Mouse (Mus musculus): ENCODE results near the gene Dnaja4.

GRCm38 (mm10) chr9:54751684-54752083, 53.0 kb downstream of the Dnaja4 start:
- TF ChIP-seq POLR2A (IDR thresholded peaks at IDR 0.05; ENCODE audit: extremely low read depth, insufficient read depth, low read length) (no peak), CTCF (IDR thresholded peaks at IDR 0.05; ENCODE audit: low read depth, low read length) (no peak)
